Mouse (Mus musculus) limb, embryonic 15.5 days (tissue): ENCODE results near the gene Arl15. TPM values are rescaled to one million over a fixed set of nuclear protein-coding genes. Genes with fewer than 3 reads are reported as not detected.

ENCODE experiments used
- ATAC-seq: fragments of 200-750 bp; cut with Nextera tagmentation; 2 replicates; pipeline ENCODE4 v1.8.0; 2017; ENCODE audit warnings: low read depth, moderate TSS enrichment; ENCODE audit not compliant: insufficient number of reproducible peaks, low FRiP score, low TSS enrichment
- H3K27ac ChIP-seq: fragments of 300-500 bp; sonication (generic); 2 replicates; pipeline ENCODE4 v1.5.1; 2015; ENCODE audit warnings: moderate library complexity, mild to moderate bottlenecking, inconsistent platforms
- H3K27me3 ChIP-seq: fragments of 300-500 bp; sonication (generic); 2 replicates; pipeline ENCODE4 v1.6.1; 2015; ENCODE audit warnings: inconsistent platforms
- H3K36me3 ChIP-seq: fragments of 300-500 bp; sonication (generic); 2 replicates; pipeline ENCODE4 v1.6.1; 2015; ENCODE audit warnings: inconsistent platforms
- H3K4me1 ChIP-seq: fragments of 300-500 bp; sonication (generic); 2 replicates; pipeline ENCODE4 v1.6.1; 2015; ENCODE audit warnings: inconsistent platforms
- H3K4me2 ChIP-seq: fragments of 300-500 bp; sonication (generic); 2 replicates; pipeline ENCODE4 v1.6.1; 2015; ENCODE audit warnings: mild to moderate bottlenecking, inconsistent platforms
- H3K4me3 ChIP-seq: fragments of 300-500 bp; sonication (generic); 2 replicates; pipeline ENCODE4 v1.5.1; 2015; ENCODE audit warnings: mild to moderate bottlenecking, inconsistent platforms
- H3K9ac ChIP-seq: fragments of 300-500 bp; sonication (generic); 2 replicates; pipeline ENCODE4 v1.6.1; 2015; ENCODE audit warnings: inconsistent platforms
- H3K9me3 ChIP-seq: fragments of 300-500 bp; sonication (generic); 2 replicates; pipeline ENCODE4 v1.6.1; 2016; ENCODE audit warnings: inconsistent platforms
- WGBS: fragments of 180-500 bp; shearing (Covaris S2); methylation state at CpG from one replicate; pipeline ENCODE4 v1.1.7; 2015; 5-methylcytosine and 5-hydroxymethylcytosine counted together
- polyA plus RNA-seq: library from polyadenylated mRNA; unstranded; fragments of >200 nt; fragmentation: Nextera tagmentation; extraction: Ambion mirVana; gene quantifications from 2 replicates; pipeline ENCODE4 v1.2.1, GENCODE M21; 2015

The Arl15 gene
- polyA plus RNA-seq, 1 experiment from 2014 or later: 10.8 TPM

- Histone ChIP-seq H3K4me3 (no peak overlapping the region), H3K9ac (no peak overlapping the region), H3K4me1 (no peaks in the 10 kb centered on the region), H3K36me3 (no peaks in the 10 kb centered on the region), H3K9me3 (no peaks in the 10 kb centered on the region), H3K27me3 (no peaks in the 10 kb centered on the region), H3K27ac (no peak overlapping the region), H3K4me2 (no peak overlapping the region)
- ATAC-seq: no peak
- WGBS: 73% methylated on average over 7 of the region's 7 CpGs
These were observed 300.0 kb downstream of the Arl15 start for GRCm38 (mm10) chr13:114094151-114094875.

- no peak overlapping the region for H3K4me2 ChIP-seq
- no peaks in the 10 kb centered on the region for H3K4me1 ChIP-seq
- no peaks in the 10 kb centered on the region for H3K27me3 ChIP-seq
- no peak overlapping the region for H3K9ac ChIP-seq
- ATAC-seq: no peak
- no peaks in the 10 kb centered on the region for H3K36me3 ChIP-seq
- H3K9me3 ChIP-seq: no peaks in the 10 kb centered on the region
- no peak overlapping the region for H3K27ac ChIP-seq
- H3K4me3 ChIP-seq: no peak overlapping the region
- 77% methylated on average over 4 of the region's 4 CpGs for WGBS
These were observed 301.1 kb downstream of the Arl15 start for GRCm38 (mm10) chr13:114095440-114095839.

GRCm38 (mm10) chr13:114096386-114096785, 302.1 kb downstream of the Arl15 start:
- Histone ChIP-seq H3K36me3 (no peaks in the 10 kb centered on the region), H3K4me2 (no peak overlapping the region), H3K4me3 (no peak overlapping the region), H3K4me1 (0 out of 2 replicates have a peak, but pooled peaks cover 2% of the 10 kb centered on the region), H3K9ac (no peak overlapping the region), H3K27me3 (no peaks in the 10 kb centered on the region), H3K27ac (no peak overlapping the region), H3K9me3 (no peaks in the 10 kb centered on the region)
- no peak for ATAC-seq

- Histone ChIP-seq H3K4me2 (no peak overlapping the region), H3K4me3 (no peak overlapping the region), H3K4me1 (0 out of 2 replicates have a peak, but pooled peaks cover 2% of the 10 kb centered on the region), H3K9ac (no peak overlapping the region), H3K27me3 (no peaks in the 10 kb centered on the region), H3K27ac (no peak overlapping the region), H3K9me3 (no peaks in the 10 kb centered on the region), H3K36me3 (no peaks in the 10 kb centered on the region)
- ATAC-seq: no peak
- WGBS: 34% methylated on average over 5 of the region's 5 CpGs
These were observed 306.9 kb downstream of the Arl15 start for GRCm38 (mm10) chr13:114101155-114101554.

- Histone ChIP-seq H3K9ac (no peak overlapping the region), H3K4me2 (no peak overlapping the region), H3K36me3 (no peaks in the 10 kb centered on the region), H3K4me3 (no peak overlapping the region), H3K4me1 (no peaks in the 10 kb centered on the region), H3K27ac (no peak overlapping the region), H3K9me3 (no peaks in the 10 kb centered on the region), H3K27me3 (no peaks in the 10 kb centered on the region)
- no peak for ATAC-seq
- 68% methylated on average over 7 of the region's 7 CpGs for WGBS
These were observed 311.8 kb downstream of the Arl15 start for GRCm38 (mm10) chr13:114106083-114106482.

- Histone ChIP-seq H3K27me3 (no peaks in the 10 kb centered on the region), H3K9ac (no peak overlapping the region), H3K4me1 (peaks cover 4% of the 10 kb centered on the region; the same call in 1 of the 2 replicates), H3K36me3 (no peaks in the 10 kb centered on the region), H3K9me3 (no peaks in the 10 kb centered on the region), H3K27ac (no peak overlapping the region), H3K4me2 (no peak overlapping the region), H3K4me3 (no peak overlapping the region)
- 88% methylated on average over 7 of the region's 7 CpGs for WGBS
- ATAC-seq: no peak
These were observed 313.2 kb downstream of the Arl15 start for GRCm38 (mm10) chr13:114107499-114107898.

GRCm38 (mm10) chr13:114109441-114109840, 315.1 kb downstream of the Arl15 start:
- Histone ChIP-seq H3K36me3 (no peaks in the 10 kb centered on the region), H3K27me3 (no peaks in the 10 kb centered on the region), H3K4me2 (no peak overlapping the region), H3K4me3 (no peak overlapping the region), H3K9ac (no peak overlapping the region), H3K4me1 (peaks cover 7% of the 10 kb centered on the region), H3K9me3 (no peaks in the 10 kb centered on the region), H3K27ac (no peak overlapping the region)
- no peak for ATAC-seq
- WGBS: 73% methylated on average over 10 of the region's 10 CpGs

GRCm38 (mm10) chr13:114109845-114110244, 315.5 kb downstream of the Arl15 start:
- H3K27me3 ChIP-seq: no peaks in the 10 kb centered on the region
- no peak overlapping the region for H3K4me2 ChIP-seq
- H3K27ac ChIP-seq: no peak overlapping the region
- H3K4me3 ChIP-seq: no peak overlapping the region
- ATAC-seq: no peak
- H3K9me3 ChIP-seq: no peaks in the 10 kb centered on the region
- 34% methylated on average over 4 of the region's 4 CpGs for WGBS
- H3K36me3 ChIP-seq: no peaks in the 10 kb centered on the region
- H3K4me1 ChIP-seq: peaks cover 7% of the 10 kb centered on the region
- H3K9ac ChIP-seq: no peak overlapping the region

- Histone ChIP-seq H3K4me3 (no peak overlapping the region), H3K36me3 (no peaks in the 10 kb centered on the region), H3K4me2 (no peak overlapping the region), H3K4me1 (peaks cover 9% of the 10 kb centered on the region), H3K9me3 (no peaks in the 10 kb centered on the region), H3K27me3 (no peaks in the 10 kb centered on the region), H3K27ac (no peak overlapping the region), H3K9ac (no peak overlapping the region)
- WGBS: 42% methylated on average over 2 of the region's 2 CpGs
- no peak for ATAC-seq
These were observed 319.2 kb downstream of the Arl15 start for GRCm38 (mm10) chr13:114113516-114113915.

GRCm38 (mm10) chr13:114114586-114114985, 320.3 kb downstream of the Arl15 start:
- Histone ChIP-seq H3K27me3 (no peaks in the 10 kb centered on the region), H3K4me1 (peaks cover 11% of the 10 kb centered on the region), H3K9me3 (no peaks in the 10 kb centered on the region), H3K36me3 (no peaks in the 10 kb centered on the region), H3K4me3 (no peak overlapping the region), H3K4me2 (no peak overlapping the region), H3K9ac (no peak overlapping the region), H3K27ac (no peak overlapping the region)
- no peak for ATAC-seq
- 91% methylated on average over 12 of the region's 12 CpGs for WGBS

GRCm38 (mm10) chr13:114115106-114115505, 320.8 kb downstream of the Arl15 start:
- no peaks in the 10 kb centered on the region for H3K36me3 ChIP-seq
- WGBS: 89% methylated on average over 4 of the region's 4 CpGs
- no peak overlapping the region for H3K4me2 ChIP-seq
- no peak overlapping the region for H3K27ac ChIP-seq
- H3K9ac ChIP-seq: no peak overlapping the region
- H3K4me1 ChIP-seq: peaks cover 11% of the 10 kb centered on the region
- no peak overlapping the region for H3K4me3 ChIP-seq
- H3K27me3 ChIP-seq: no peaks in the 10 kb centered on the region
- no peak for ATAC-seq
- H3K9me3 ChIP-seq: no peaks in the 10 kb centered on the region

- ATAC-seq: no peak
- no peak overlapping the region for H3K9ac ChIP-seq
- H3K27me3 ChIP-seq: no peaks in the 10 kb centered on the region
- H3K9me3 ChIP-seq: no peaks in the 10 kb centered on the region
- H3K4me3 ChIP-seq: no peak overlapping the region
- H3K27ac ChIP-seq: no peak overlapping the region
- H3K4me2 ChIP-seq: no peak overlapping the region
- peaks cover 4% of the 10 kb centered on the region; the same call in 1 of the 2 replicates for H3K4me1 ChIP-seq
- 56% methylated on average over 19 of the region's 19 CpGs for WGBS
- H3K36me3 ChIP-seq: no peaks in the 10 kb centered on the region
These were observed 324.0 kb downstream of the Arl15 start for GRCm38 (mm10) chr13:114118104-114118830.
